Comparison of ENCODE assay signal across 14 mouse cellular contexts in the genomic region with DNA sequence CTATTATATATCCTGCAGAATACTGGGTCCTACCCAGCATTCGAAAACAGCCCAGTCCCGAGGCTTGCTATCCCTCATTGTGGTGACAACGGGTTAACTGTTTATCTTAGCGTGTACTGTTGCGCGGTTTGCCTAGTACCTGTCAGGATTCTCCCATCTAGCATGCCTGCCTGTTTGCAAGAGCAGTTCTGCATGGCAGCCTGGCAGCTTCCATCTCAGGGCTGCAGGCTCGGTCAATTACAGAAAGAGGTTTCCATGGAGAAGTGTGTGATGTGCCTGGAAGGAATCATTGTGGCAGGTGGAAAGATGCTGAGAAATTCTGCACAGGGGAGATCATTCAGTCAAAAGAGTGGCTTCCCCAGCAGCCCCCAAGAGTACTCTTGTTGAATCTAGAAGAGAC. TPM values are rescaled to one million over a fixed set of nuclear protein-coding genes. Genes with fewer than 3 reads are reported as not detected.
A peak's percentile ranks its signal among the peaks of the same experiment; 100 is the strongest.
DNase-seq lines count a peak whose midpoint lies in the region; ATAC-seq and TF ChIP-seq lines count a peak whose summit lies in the region.
"Had no signal": no experiment of that assay in that cellular context is flagged by ENCODE, and none has a peak within 500 bp of the region (broad histone marks: within the 10 kb centered on the region; RNA-seq: fewer than 3 reads in every experiment).

No protein-coding gene starts in this region.

- H3K4me1 ChIP-seq in hindbrain, embryonic 16.5 days (ENCODE audit: control insufficient read depth, insufficient read depth, low read depth, low read length), result peaks cover 15% of the 10 kb centered on the region
- peaks cover 3% of the 10 kb centered on the region; the same call in 1 of the 2 replicates for H3K4me1 ChIP-seq in midbrain, postnatal 0 days (ENCODE audit: insufficient read depth, low read length)
- no peaks in the 10 kb centered on the region for H3K4me1 ChIP-seq in kidney, embryonic 14.5 days (ENCODE audit: control insufficient read depth, insufficient read depth, low read length)
- H3K4me1 ChIP-seq in stomach, postnatal 0 days (replicated peaks; ENCODE audit: control insufficient read depth, insufficient read depth), result no peaks in the 10 kb centered on the region

- H3K9ac ChIP-seq in hindbrain, embryonic 16.5 days (ENCODE audit: low read depth, low read length), result no peak overlapping the region
- H3K9ac ChIP-seq in midbrain, postnatal 0 days (replicated peaks; ENCODE audit: low read length, poor library complexity, severe bottlenecking), result no peak overlapping the region
- no peak overlapping the region for H3K9ac ChIP-seq in kidney, embryonic 14.5 days (ENCODE audit: low read depth, low read length)
- H3K9ac ChIP-seq in stomach, postnatal 0 days (ENCODE audit: low read length), result no peak overlapping the region
- H3K9ac ChIP-seq: embryonic facial prominence, embryonic 15.5 days; heart, embryonic 15.5 days had no signal

- H3K9me3 ChIP-seq in hindbrain, embryonic 16.5 days (ENCODE audit: control insufficient read depth, low read length), result no peaks in the 10 kb centered on the region
- no peaks in the 10 kb centered on the region for H3K9me3 ChIP-seq in midbrain, postnatal 0 days (ENCODE audit: low read length)
- no peaks in the 10 kb centered on the region for H3K9me3 ChIP-seq in kidney, embryonic 14.5 days (ENCODE audit: control insufficient read depth, low read length)
- no peaks in the 10 kb centered on the region for H3K9me3 ChIP-seq in stomach, postnatal 0 days (ENCODE audit: control insufficient read depth, low read length)
- H3K9me3 ChIP-seq: embryonic facial prominence, embryonic 15.5 days; heart, embryonic 15.5 days had no signal

- no peak for TF ChIP-seq CTCF in brain, embryonic 14.5 days (IDR thresholded peaks at IDR 0.05; ENCODE audit: borderline replicate concordance, extremely low read depth, insufficient read depth, insufficient read length)
- TF ChIP-seq CTCF in midbrain, postnatal 0 days (IDR thresholded peaks at IDR 0.05), result no peak
- no peak for TF ChIP-seq CTCF in stomach, postnatal 0 days (IDR thresholded peaks at IDR 0.05; ENCODE audit: low read depth)

- no peaks in the 10 kb centered on the region for H3K27me3 ChIP-seq in hindbrain, embryonic 16.5 days (replicated peaks; ENCODE audit: control insufficient read depth, insufficient read depth, low read length)
- no peaks in the 10 kb centered on the region for H3K27me3 ChIP-seq in midbrain, postnatal 0 days (ENCODE audit: insufficient read depth, low read length)
- H3K27me3 ChIP-seq in kidney, embryonic 14.5 days (ENCODE audit: control insufficient read depth, insufficient read depth, low read length), result no peaks in the 10 kb centered on the region
- no peaks in the 10 kb centered on the region for H3K27me3 ChIP-seq in stomach, postnatal 0 days (ENCODE audit: control insufficient read depth, insufficient read depth, low read length)
- H3K27me3 ChIP-seq: embryonic facial prominence, embryonic 15.5 days; heart, embryonic 15.5 days had no signal

- WGBS in hindbrain, embryonic 16.5 days, result 61% methylated on average over 7 of the region's 7 CpGs
- 35% methylated on average over 7 of the region's 7 CpGs for WGBS in midbrain, postnatal 0 days
- 82% methylated on average over 7 of the region's 7 CpGs for WGBS in kidney, embryonic 14.5 days
- 63% methylated on average over 7 of the region's 7 CpGs for WGBS in stomach, postnatal 0 days

- peak; percentile 61 for DNase-seq in heart, adult 11 months
- DNase-seq in heart, adult 9 months (ENCODE audit: low spot score in 2 of 2), result no peak
- peak; percentile 88 for DNase-seq in brain, embryonic 14.5 days (ENCODE audit: low read depth)
- DNase-seq in midbrain, postnatal 0 days (ENCODE audit: low spot score), result peak; percentile 53
- DNase-seq in stomach, postnatal 0 days (ENCODE audit: low spot score), result no peak
- no peak for DNase-seq in right cerebral cortex, postnatal 25 days
- DNase-seq: cerebellum, adult 18-20 months; lung, postnatal 36 days had no signal

- peak; percentile 56 for ATAC-seq in hindbrain, embryonic 16.5 days
- peak; percentile 56; the same call in 1 of the 2 replicates for ATAC-seq in midbrain, postnatal 0 days (ENCODE audit: low FRiP score)
- no peak for ATAC-seq in kidney, embryonic 14.5 days (ENCODE audit: low FRiP score, low TSS enrichment)
- ATAC-seq in stomach, postnatal 0 days (ENCODE audit: low FRiP score, low TSS enrichment), result no peak

- H3K4me2 ChIP-seq in hindbrain, embryonic 16.5 days (ENCODE audit: low read length), result no peak overlapping the region
- H3K4me2 ChIP-seq in midbrain, postnatal 0 days (ENCODE audit: low read depth, low read length, poor library complexity, severe bottlenecking), result no peak overlapping the region
- H3K4me2 ChIP-seq in kidney, embryonic 14.5 days (replicated peaks; ENCODE audit: low read depth, low read length), result no peak overlapping the region
- no peak overlapping the region for H3K4me2 ChIP-seq in stomach, postnatal 0 days (replicated peaks; ENCODE audit: low read depth)
- H3K4me2 ChIP-seq: embryonic facial prominence, embryonic 15.5 days; heart, embryonic 15.5 days had no signal

- H3K27ac ChIP-seq in hindbrain, embryonic 16.5 days (ENCODE audit: low read depth, low read length), result peak overlapping the region; percentile 72
- H3K27ac ChIP-seq in midbrain, postnatal 0 days (ENCODE audit: low read depth, low read length), result peak overlapping the region; percentile 55
- H3K27ac ChIP-seq in kidney, embryonic 14.5 days (ENCODE audit: low read depth, low read length), result no peak overlapping the region
- H3K27ac ChIP-seq in stomach, postnatal 0 days (replicated peaks), result no peak overlapping the region
- H3K27ac ChIP-seq: embryonic facial prominence, embryonic 15.5 days; heart, embryonic 15.5 days; kidney, postnatal 0 days had no signal

- H3K4me3 ChIP-seq in hindbrain, embryonic 16.5 days (ENCODE audit: low read length), result no peak overlapping the region
- no peak overlapping the region for H3K4me3 ChIP-seq in midbrain, postnatal 0 days (ENCODE audit: low read depth, low read length)
- H3K4me3 ChIP-seq in kidney, embryonic 14.5 days (ENCODE audit: low read length), result no peak overlapping the region
- no peak overlapping the region for H3K4me3 ChIP-seq in stomach, postnatal 0 days (ENCODE audit: low read depth, low read length)
- H3K4me3 ChIP-seq: embryonic facial prominence, embryonic 15.5 days; heart, embryonic 15.5 days had no signal

- no peak for TF ChIP-seq POLR2A in brain, embryonic 14.5 days (IDR thresholded peaks at IDR 0.05; ENCODE audit: borderline replicate concordance, extremely low read depth, insufficient read depth, insufficient read length, poor library complexity, severe bottlenecking)

- TF ChIP-seq EP300 in stomach, postnatal 0 days (optimal IDR thresholded peaks at IDR 0.05), result no peak

- H3K36me3 ChIP-seq in hindbrain, embryonic 16.5 days (ENCODE audit: control insufficient read depth, insufficient read depth, low read length), result no peaks in the 10 kb centered on the region
- H3K36me3 ChIP-seq in midbrain, postnatal 0 days (ENCODE audit: insufficient read depth, low read length), result no peaks in the 10 kb centered on the region
- no peaks in the 10 kb centered on the region for H3K36me3 ChIP-seq in kidney, embryonic 14.5 days (ENCODE audit: control insufficient read depth, insufficient read depth, low read length)
- no peaks in the 10 kb centered on the region for H3K36me3 ChIP-seq in stomach, postnatal 0 days (ENCODE audit: control insufficient read depth, insufficient read depth, low read length)
- H3K36me3 ChIP-seq: embryonic facial prominence, embryonic 15.5 days; heart, embryonic 15.5 days had no signal

RNA-seq across cellular contexts. Expression of gene Id4, which starts 16.0 kb away (rescaled TPM):
- polyA plus RNA-seq in brain, embryonic 14.5 days (2012; rRNA removed), result 122 and 123 TPM in 2 replicates
- polyA plus RNA-seq in hindbrain, embryonic 16.5 days (2015; fragmentation: Nextera tagmentation; extraction: Ambion mirVana), result 20.2 and 59.5 TPM in 2 replicates
- 158 and 201 TPM in 2 replicates for total RNA-seq in midbrain, postnatal 0 days (2014; rRNA removed)
- polyA plus RNA-seq in midbrain, postnatal 0 days (2015; fragmentation: Nextera tagmentation; extraction: Ambion mirVana), result 95.1 and 116 TPM in 2 replicates
- 18.3 and 23.1 TPM in 2 replicates for polyA plus RNA-seq in kidney, embryonic 14.5 days (2014; fragmentation: Nextera tagmentation; extraction: Ambion mirVana)
- polyA plus RNA-seq in stomach, postnatal 0 days (2015; fragmentation: Nextera tagmentation; extraction: Ambion mirVana), result 15.4 and 20.3 TPM in 2 replicates
- total RNA-seq: neutrophil, adult 5-6 weeks had no signal

Comparison
In these comparisons a context has a peak if more than half of its experiments do, and no peak if none do; other contexts are left out.
1. DNase-seq: peak in heart, adult 11 months (single experiment), brain, embryonic 14.5 days (single experiment) and midbrain, postnatal 0 days (single experiment); none in heart, adult 9 months (0 of 2), stomach, postnatal 0 days (single experiment) and right cerebral cortex, postnatal 25 days (single experiment).
2. ATAC-seq: peak in hindbrain, embryonic 16.5 days (single experiment) and midbrain, postnatal 0 days (single experiment); none in kidney, embryonic 14.5 days (single experiment) and stomach, postnatal 0 days (single experiment).
3. H3K27ac ChIP-seq: peak in hindbrain, embryonic 16.5 days (single experiment) and midbrain, postnatal 0 days (single experiment); none in kidney, embryonic 14.5 days (single experiment) and stomach, postnatal 0 days (single experiment).